10 mouse cellular contexts compared by ENCODE assay signal in the genomic region with DNA sequence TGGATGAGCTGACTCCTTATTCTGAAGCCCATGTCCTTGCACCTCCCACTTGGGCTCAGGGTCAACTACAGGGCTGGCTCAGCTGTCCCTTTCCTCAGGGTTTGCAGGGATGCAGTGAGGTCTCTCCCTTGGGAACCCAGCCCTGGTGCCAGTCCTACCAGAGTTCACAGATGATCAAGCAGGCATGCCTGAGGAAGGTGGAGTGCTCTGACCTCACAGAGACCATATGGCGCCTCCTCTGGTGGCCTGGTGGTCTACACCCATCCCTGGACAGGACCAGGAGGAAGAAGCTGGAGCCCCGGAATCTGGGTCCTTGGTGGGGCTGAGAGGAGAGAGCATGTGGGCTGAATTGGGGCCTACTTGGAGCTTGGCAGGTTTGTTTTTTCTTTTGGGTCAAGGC. TPM values are rescaled to one million over a fixed set of nuclear protein-coding genes. Genes with fewer than 3 reads are reported as not detected.
DNase-seq lines count a peak whose midpoint lies in the region; ATAC-seq and TF ChIP-seq lines count a peak whose summit lies in the region.
"Had no signal": no experiment of that assay in that cellular context is flagged by ENCODE, and none has a peak within 500 bp of the region (broad histone marks: within the 10 kb centered on the region; RNA-seq: fewer than 3 reads in every experiment).

No protein-coding gene starts in this region.

- peaks cover 90% of the 10 kb centered on the region for H3K4me1 ChIP-seq in heart, embryonic 11.5 days (ENCODE audit: control insufficient read depth, insufficient read depth, low read length)
- no peaks in the 10 kb centered on the region for H3K4me1 ChIP-seq in thymus, adult 2 months (replicated peaks; ENCODE audit: control insufficient read depth, insufficient read depth, low read length)
- H3K4me1 ChIP-seq in embryonic facial prominence, embryonic 12.5 days, result peaks cover 69% of the 10 kb centered on the region

- no peaks in the 10 kb centered on the region for H3K9me3 ChIP-seq in heart, embryonic 11.5 days (replicated peaks; ENCODE audit: control insufficient read depth, low read length)
- no peaks in the 10 kb centered on the region for H3K9me3 ChIP-seq in embryonic facial prominence, embryonic 12.5 days
- H3K9me3 ChIP-seq: neural tube, embryonic 12.5 days had no signal

- 51% methylated on average over 2 of the region's 2 CpGs for WGBS in heart, embryonic 11.5 days (ENCODE audit: insufficient replicate concordance)
- 87% methylated on average over 2 of the region's 2 CpGs for WGBS in thymus, adult 2 months
- WGBS in embryonic facial prominence, embryonic 12.5 days, result 59% methylated on average over 2 of the region's 2 CpGs

- no peak for TF ChIP-seq POLR2A in thymus, adult 2 months (IDR thresholded peaks at IDR 0.05; ENCODE audit: control insufficient read depth, extremely low read depth, insufficient read depth, low read length, poor library complexity)

- H3K4me3 ChIP-seq in heart, embryonic 11.5 days (ENCODE audit: low read depth, low read length), result no peak overlapping the region
- no peak overlapping the region for H3K4me3 ChIP-seq in thymus, adult 2 months (ENCODE audit: control insufficient read depth, insufficient read depth, low read length)
- no peak overlapping the region for H3K4me3 ChIP-seq in embryonic facial prominence, embryonic 12.5 days
- H3K4me3 ChIP-seq: neural tube, embryonic 12.5 days had no signal

- H3K9ac ChIP-seq in heart, embryonic 11.5 days (ENCODE audit: low read depth, low read length), result no peak overlapping the region
- no peak overlapping the region for H3K9ac ChIP-seq in embryonic facial prominence, embryonic 12.5 days
- H3K9ac ChIP-seq: neural tube, embryonic 12.5 days had no signal

- H3K4me2 ChIP-seq in heart, embryonic 11.5 days, result no peak overlapping the region
- H3K4me2 ChIP-seq in embryonic facial prominence, embryonic 12.5 days (replicated peaks), result no peak overlapping the region
- H3K4me2 ChIP-seq: neural tube, embryonic 12.5 days had no signal

- H3K36me3 ChIP-seq in heart, embryonic 11.5 days (ENCODE audit: control insufficient read depth, insufficient read depth, low read length), result no peaks in the 10 kb centered on the region
- no peaks in the 10 kb centered on the region for H3K36me3 ChIP-seq in thymus, adult 2 months (ENCODE audit: control insufficient read depth, insufficient read depth, low read length)
- no peaks in the 10 kb centered on the region for H3K36me3 ChIP-seq in embryonic facial prominence, embryonic 12.5 days
- H3K36me3 ChIP-seq: neural tube, embryonic 12.5 days had no signal

- H3K27me3 ChIP-seq in heart, embryonic 11.5 days (ENCODE audit: control insufficient read depth, insufficient read depth, low read length), result no peaks in the 10 kb centered on the region
- no peaks in the 10 kb centered on the region; the same call in 1 of the 2 replicates for H3K27me3 ChIP-seq in thymus, adult 2 months (ENCODE audit: control insufficient read depth, insufficient read depth, low read length)
- no peaks in the 10 kb centered on the region for H3K27me3 ChIP-seq in embryonic facial prominence, embryonic 12.5 days
- H3K27me3 ChIP-seq: neural tube, embryonic 12.5 days had no signal

- TF ChIP-seq CTCF in thymus, adult 2 months (IDR thresholded peaks at IDR 0.05; ENCODE audit: borderline replicate concordance, control insufficient read depth, extremely low read depth, insufficient read depth, low read length, poor library complexity), result no peak

- no peak overlapping the region for H3K27ac ChIP-seq in heart, embryonic 11.5 days (ENCODE audit: low read depth, low read length)
- H3K27ac ChIP-seq in thymus, adult 2 months (ENCODE audit: control insufficient read depth, insufficient read depth, low read length), result no peak overlapping the region
- peak overlapping the region; percentile 32; the same call in 1 of the 2 replicates for H3K27ac ChIP-seq in embryonic facial prominence, embryonic 12.5 days
- H3K27ac ChIP-seq: neural tube, embryonic 12.5 days had no signal

- peak; percentile 40 for DNase-seq in heart, postnatal 4 days
- DNase-seq in thymus, postnatal 4 days, result peak; percentile 37
- DNase-seq in thymus, adult 2 months, result no peak
- DNase-seq in natural killer cell, adult 2 months (ENCODE audit: low spot score in 2 of 2), result no peak
- no peak for DNase-seq in lung, postnatal 36 days
- DNase-seq: kidney, postnatal 25 days; left cerebral cortex, postnatal 4 days had no signal

- ATAC-seq in heart, embryonic 11.5 days (replicated peaks; ENCODE audit: insufficient number of reproducible peaks, low FRiP score, low TSS enrichment), result no peak
- ATAC-seq in embryonic facial prominence, embryonic 12.5 days (ENCODE audit: insufficient number of reproducible peaks, insufficient read depth, low FRiP score, low TSS enrichment), result no peak

RNA-seq across cellular contexts. Expression of a gene that starts 57.9 kb away (rescaled TPM):
- total RNA-seq in heart, postnatal 4 days (2021), result 10 to 100 TPM; 54.6 to 55.2 TPM
- polyA plus RNA-seq in heart, embryonic 11.5 days (2014; fragmentation: Nextera tagmentation; extraction: Ambion mirVana), result 49.0 and 49.1 TPM in 2 replicates
- 36.2 and 38.8 TPM in 2 replicates for polyA plus RNA-seq in thymus, adult 2 months (2012; rRNA removed)
- 61.0 and 73.7 TPM in 2 replicates for polyA plus RNA-seq in embryonic facial prominence, embryonic 12.5 days (2016; fragmentation: Nextera tagmentation; extraction: Ambion mirVana)

Comparison
In these comparisons a context has a peak if more than half of its experiments do, and no peak if none do; other contexts are left out.
1. DNase-seq: peak in heart, postnatal 4 days (single experiment) and thymus, postnatal 4 days (single experiment); none in thymus, adult 2 months (single experiment), natural killer cell, adult 2 months (0 of 2) and lung, postnatal 36 days (single experiment).